ENCODE assay signal across 9 mouse cellular contexts in genomic region chr2:118486933-118487332, GRCm38 (mm10). TPM values are rescaled to one million over a fixed set of nuclear protein-coding genes. Genes with fewer than 3 reads are reported as not detected.
A peak's percentile ranks its signal among the peaks of the same experiment; 100 is the strongest.
DNase-seq lines count a peak whose midpoint lies in the region; ATAC-seq lines count a peak whose summit lies in the region.
"Had no signal": no experiment of that assay in that cellular context is flagged by ENCODE, and none has a peak within 500 bp of the region (broad histone marks: within the 10 kb centered on the region; RNA-seq: fewer than 3 reads in every experiment).

No protein-coding gene starts in this region.

- H3K4me3 ChIP-seq in heart, embryonic 11.5 days (ENCODE audit: low read depth, low read length) = no peak overlapping the region
- H3K4me3 ChIP-seq in liver, embryonic 15.5 days (replicated peaks) = no peak overlapping the region
- H3K4me3 ChIP-seq in neural tube, embryonic 14.5 days (ENCODE audit: low read depth, low read length) = no peak overlapping the region
- H3K4me3 ChIP-seq: embryonic facial prominence, embryonic 12.5 days had no signal

- no peaks in the 10 kb centered on the region for H3K27me3 ChIP-seq in heart, embryonic 11.5 days (ENCODE audit: control insufficient read depth, insufficient read depth, low read length)
- H3K27me3 ChIP-seq in liver, embryonic 15.5 days = no peaks in the 10 kb centered on the region
- H3K27me3 ChIP-seq in neural tube, embryonic 14.5 days (ENCODE audit: control insufficient read depth, insufficient read depth, low read length) = no peaks in the 10 kb centered on the region
- H3K27me3 ChIP-seq: embryonic facial prominence, embryonic 12.5 days had no signal

- WGBS in heart, embryonic 11.5 days (ENCODE audit: insufficient replicate concordance) = 14% methylated on average over 12 of the region's 12 CpGs
- 18% methylated on average over 12 of the region's 12 CpGs for WGBS in liver, embryonic 15.5 days (ENCODE audit: insufficient replicate concordance)
- WGBS in neural tube, embryonic 14.5 days = 17% methylated on average over 12 of the region's 12 CpGs

- DNase-seq in A20 (ENCODE audit: low read depth, low spot score) = peak; percentile 83
- peak; percentile 81 for DNase-seq in adrenal gland, adult 2 months
- DNase-seq in embryo, embryonic 11.5 days (ENCODE audit: low read depth, low spot score) = peak; percentile 70
- DNase-seq in kidney, postnatal 14 days = peak; percentile 89
- peak; percentile 79 for DNase-seq in testis, postnatal 14 days (ENCODE audit: low spot score)

- H3K4me1 ChIP-seq in heart, embryonic 11.5 days (ENCODE audit: control insufficient read depth, insufficient read depth, low read length) = peaks cover 14% of the 10 kb centered on the region
- peaks cover 27% of the 10 kb centered on the region for H3K4me1 ChIP-seq in liver, embryonic 15.5 days (replicated peaks)
- H3K4me1 ChIP-seq in neural tube, embryonic 14.5 days (ENCODE audit: control insufficient read depth, insufficient read depth, low read length) = no peaks in the 10 kb centered on the region

- no peak overlapping the region for H3K9ac ChIP-seq in heart, embryonic 11.5 days (ENCODE audit: low read depth, low read length)
- no peak overlapping the region for H3K9ac ChIP-seq in liver, embryonic 15.5 days
- H3K9ac ChIP-seq in neural tube, embryonic 14.5 days (replicated peaks; ENCODE audit: low read depth, low read length) = no peak overlapping the region
- H3K9ac ChIP-seq: embryonic facial prominence, embryonic 12.5 days had no signal

- ATAC-seq in heart, embryonic 11.5 days (replicated peaks; ENCODE audit: insufficient number of reproducible peaks, low FRiP score, low TSS enrichment) = no peak
- no peak for ATAC-seq in liver, embryonic 15.5 days (ENCODE audit: insufficient read depth)
- peak; percentile 54; the same call in 1 of the 2 replicates for ATAC-seq in neural tube, embryonic 14.5 days (ENCODE audit: low read depth)

- no peaks in the 10 kb centered on the region for H3K9me3 ChIP-seq in heart, embryonic 11.5 days (replicated peaks; ENCODE audit: control insufficient read depth, low read length)
- no peaks in the 10 kb centered on the region for H3K9me3 ChIP-seq in liver, embryonic 15.5 days (replicated peaks)
- H3K9me3 ChIP-seq in neural tube, embryonic 14.5 days (ENCODE audit: control insufficient read depth, low read length) = no peaks in the 10 kb centered on the region
- H3K9me3 ChIP-seq: embryonic facial prominence, embryonic 12.5 days had no signal

- peak overlapping the region; percentile 27; the same call in 1 of the 2 replicates for H3K4me2 ChIP-seq in heart, embryonic 11.5 days
- peak overlapping the region; percentile 3; the same call in 1 of the 2 replicates for H3K4me2 ChIP-seq in liver, embryonic 15.5 days
- no peak overlapping the region for H3K4me2 ChIP-seq in neural tube, embryonic 14.5 days (ENCODE audit: low read depth, low read length)
- H3K4me2 ChIP-seq: embryonic facial prominence, embryonic 12.5 days had no signal

- H3K36me3 ChIP-seq in heart, embryonic 11.5 days (ENCODE audit: control insufficient read depth, insufficient read depth, low read length) = no peaks in the 10 kb centered on the region
- H3K36me3 ChIP-seq in liver, embryonic 15.5 days (replicated peaks) = no peaks in the 10 kb centered on the region
- H3K36me3 ChIP-seq in neural tube, embryonic 14.5 days (ENCODE audit: control insufficient read depth, insufficient read depth, low read length) = no peaks in the 10 kb centered on the region
- H3K36me3 ChIP-seq: embryonic facial prominence, embryonic 12.5 days had no signal

- H3K27ac ChIP-seq in heart, embryonic 11.5 days (ENCODE audit: low read depth, low read length) = no peak overlapping the region
- H3K27ac ChIP-seq in liver, embryonic 15.5 days (replicated peaks) = no peak overlapping the region
- no peak overlapping the region for H3K27ac ChIP-seq in neural tube, embryonic 14.5 days (ENCODE audit: low read depth, low read length)
- H3K27ac ChIP-seq: embryonic facial prominence, embryonic 12.5 days had no signal

RNA-seq across cellular contexts. Expression of gene Srp14, which starts 7.4 kb away (rescaled TPM):
- total RNA-seq in adrenal gland, adult 2 months (2021) = 100 to 1,000 TPM; 181 to 246 TPM
- polyA plus RNA-seq in adrenal gland, adult 2 months (2012; rRNA removed) = 45.7 and 48.2 TPM in 2 replicates
- 202 and 204 TPM in 2 replicates for polyA plus RNA-seq in heart, embryonic 11.5 days (2014; fragmentation: Nextera tagmentation; extraction: Ambion mirVana)
- 91.1 and 96.9 TPM in 2 replicates for polyA plus RNA-seq in liver, embryonic 15.5 days (2015; fragmentation: Nextera tagmentation; extraction: Ambion mirVana)
- polyA plus RNA-seq in neural tube, embryonic 14.5 days (2014; fragmentation: Nextera tagmentation; extraction: Ambion mirVana) = 331 and 342 TPM in 2 replicates
